In the genomic region with DNA sequence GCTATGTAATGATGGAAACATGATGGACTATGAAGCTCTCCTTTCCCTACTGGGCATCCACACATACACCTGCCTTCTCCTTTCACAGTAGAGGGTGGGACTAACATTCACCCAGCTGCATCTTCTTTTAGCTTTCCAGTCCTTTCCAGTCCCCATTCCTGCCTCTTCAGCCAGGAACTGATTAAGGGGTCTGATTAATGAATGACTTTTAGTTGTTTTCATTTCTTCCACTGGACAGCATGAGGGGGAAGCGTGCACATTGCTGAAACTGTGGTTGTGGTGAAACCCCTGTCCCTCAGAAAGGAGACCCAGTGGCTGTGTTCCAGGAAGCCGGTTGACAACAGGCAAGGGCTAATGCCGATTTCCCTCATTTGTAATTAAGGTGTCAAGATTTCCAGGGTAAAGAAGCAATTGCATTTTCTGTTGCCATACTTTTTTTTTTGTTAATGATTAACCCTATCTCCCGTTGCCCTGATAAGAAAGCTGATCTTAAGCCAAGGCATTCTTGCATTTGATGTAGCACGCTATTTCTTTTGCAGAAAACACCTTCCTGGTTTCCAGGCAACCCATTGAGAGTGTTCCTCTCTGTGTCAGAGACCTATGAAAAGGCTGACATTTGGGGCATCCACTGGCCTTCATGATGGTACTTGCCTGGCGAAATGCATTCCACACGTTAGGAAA, we compare ENCODE assay signal across 22 mouse cellular contexts. TPM values are rescaled to one million over a fixed set of nuclear protein-coding genes. Genes with fewer than 3 reads are reported as not detected.
DNase-seq lines count a peak whose midpoint lies in the region; ATAC-seq and TF ChIP-seq lines count a peak whose summit lies in the region.
"Had no signal": no experiment of that assay in that cellular context is flagged by ENCODE, and none has a peak within 500 bp of the region (broad histone marks: within the 10 kb centered on the region; RNA-seq: fewer than 3 reads in every experiment).

No protein-coding gene starts in this region.

- ATAC-seq in intestine, embryonic 16.5 days, result peak; percentile 74
- 0 out of 2 replicates have a peak, but pooled peaks have one; percentile 29 for ATAC-seq in kidney, postnatal 0 days (replicated peaks; ENCODE audit: low FRiP score, low read depth)
- peak; percentile 49 for ATAC-seq in stomach, embryonic 15.5 days (ENCODE audit: insufficient read depth, low FRiP score, low read depth)
- ATAC-seq in forebrain, postnatal 0 days, result no peak
- ATAC-seq: activated CD4-positive, CD25-positive, alpha-beta regulatory T cell, adult 4 months; hindbrain, embryonic 16.5 days had no signal

- H3K27me3 ChIP-seq in intestine, embryonic 16.5 days (replicated peaks; ENCODE audit: control insufficient read depth, insufficient read depth, low read length), result no peaks in the 10 kb centered on the region
- H3K27me3 ChIP-seq in kidney, postnatal 0 days (ENCODE audit: insufficient read depth, low read length), result no peaks in the 10 kb centered on the region
- no peaks in the 10 kb centered on the region for H3K27me3 ChIP-seq in stomach, embryonic 15.5 days (replicated peaks)
- no peaks in the 10 kb centered on the region for H3K27me3 ChIP-seq in forebrain, postnatal 0 days (ENCODE audit: insufficient read depth, low read length)
- H3K27me3 ChIP-seq: limb, embryonic 13.5 days; neural tube, embryonic 12.5 days had no signal

- H3K9ac ChIP-seq in intestine, embryonic 16.5 days (ENCODE audit: low read depth, low read length), result no peak overlapping the region
- H3K9ac ChIP-seq in kidney, postnatal 0 days (ENCODE audit: low read depth, low read length), result no peak overlapping the region
- H3K9ac ChIP-seq in stomach, embryonic 15.5 days, result no peak overlapping the region
- H3K9ac ChIP-seq in forebrain, postnatal 0 days, result no peak overlapping the region
- H3K9ac ChIP-seq: forebrain, embryonic 12.5 days; limb, embryonic 13.5 days; midbrain, embryonic 12.5 days; neural tube, embryonic 12.5 days had no signal

- TF ChIP-seq CTCF in kidney, postnatal 0 days (IDR thresholded peaks at IDR 0.05; ENCODE audit: low read depth), result no peak
- no peak for TF ChIP-seq CTCF in forebrain, postnatal 0 days (IDR thresholded peaks at IDR 0.05; ENCODE audit: low read depth)

- peak overlapping the region; percentile 80 for H3K27ac ChIP-seq in intestine, embryonic 16.5 days (ENCODE audit: low read length)
- H3K27ac ChIP-seq in kidney, postnatal 0 days, result peak overlapping the region; percentile 60
- H3K27ac ChIP-seq in stomach, embryonic 15.5 days, result peak overlapping the region; percentile 68
- no peak overlapping the region for H3K27ac ChIP-seq in forebrain, postnatal 0 days (ENCODE audit: low read depth, low read length)
- H3K27ac ChIP-seq: forebrain, embryonic 12.5 days; limb, embryonic 13.5 days; midbrain, embryonic 12.5 days; neural tube, embryonic 12.5 days had no signal

- H3K4me3 ChIP-seq in intestine, embryonic 16.5 days (ENCODE audit: low read length), result no peak overlapping the region
- H3K4me3 ChIP-seq in kidney, postnatal 0 days (replicated peaks; ENCODE audit: low read depth, low read length), result no peak overlapping the region
- no peak overlapping the region for H3K4me3 ChIP-seq in stomach, embryonic 15.5 days (replicated peaks)
- no peak overlapping the region for H3K4me3 ChIP-seq in forebrain, postnatal 0 days (ENCODE audit: low read depth, low read length)
- H3K4me3 ChIP-seq: forebrain, embryonic 12.5 days; limb, embryonic 13.5 days; midbrain, embryonic 12.5 days; neural tube, embryonic 12.5 days had no signal

- no peaks in the 10 kb centered on the region for H3K36me3 ChIP-seq in intestine, embryonic 16.5 days (ENCODE audit: control insufficient read depth, insufficient read depth, low read length)
- H3K36me3 ChIP-seq in kidney, postnatal 0 days (ENCODE audit: insufficient read depth, low read length), result no peaks in the 10 kb centered on the region
- no peaks in the 10 kb centered on the region for H3K36me3 ChIP-seq in stomach, embryonic 15.5 days
- no peaks in the 10 kb centered on the region for H3K36me3 ChIP-seq in forebrain, postnatal 0 days (ENCODE audit: insufficient read depth)
- H3K36me3 ChIP-seq: forebrain, embryonic 12.5 days; G1E; limb, embryonic 13.5 days; midbrain, embryonic 12.5 days; neural tube, embryonic 12.5 days had no signal

- peak overlapping the region; percentile 44 for H3K4me2 ChIP-seq in intestine, embryonic 16.5 days (ENCODE audit: low read depth, low read length)
- H3K4me2 ChIP-seq in kidney, postnatal 0 days (ENCODE audit: low read length), result peak overlapping the region; percentile 28
- peak overlapping the region; percentile 23; the same call in 1 of the 2 replicates for H3K4me2 ChIP-seq in stomach, embryonic 15.5 days
- no peak overlapping the region for H3K4me2 ChIP-seq in forebrain, postnatal 0 days (ENCODE audit: low read depth)
- H3K4me2 ChIP-seq: forebrain, embryonic 12.5 days; limb, embryonic 13.5 days; midbrain, embryonic 12.5 days; neural tube, embryonic 12.5 days had no signal

- no peaks in the 10 kb centered on the region for H3K9me3 ChIP-seq in intestine, embryonic 16.5 days (ENCODE audit: control insufficient read depth, low read length)
- H3K9me3 ChIP-seq in kidney, postnatal 0 days (replicated peaks; ENCODE audit: low read length), result no peaks in the 10 kb centered on the region
- no peaks in the 10 kb centered on the region for H3K9me3 ChIP-seq in stomach, embryonic 15.5 days
- no peaks in the 10 kb centered on the region for H3K9me3 ChIP-seq in forebrain, postnatal 0 days (ENCODE audit: low read length)
- H3K9me3 ChIP-seq: forebrain, embryonic 12.5 days; G1E; limb, embryonic 13.5 days; midbrain, embryonic 12.5 days; neural tube, embryonic 12.5 days had no signal

- DNase-seq in kidney, adult 18-20 months, result peak; percentile 42
- DNase-seq in kidney, postnatal 10 days, result no peak
- peak; percentile 42 for DNase-seq in kidney, postnatal 0 days (ENCODE audit: low spot score)
- DNase-seq in left cerebral cortex, adult 18-20 months (ENCODE audit: low spot score in 2 of 2), result no peak
- no peak for DNase-seq in forebrain, postnatal 0 days
- DNase-seq in c-Kit-positive CD71-positive TER-119-positive erythroid progenitor cells, embryonic 14.5 days (ENCODE audit: low spot score), result no peak
- DNase-seq: adrenal gland, postnatal 10 days; cerebellum, adult 11-12 months; cerebellum, postnatal 14 days; gastrocnemius, postnatal 14 days; lung, adult 2 months; right cerebral cortex, postnatal 4 days; thymus, adult 2 months had no signal

- H3K4me1 ChIP-seq in intestine, embryonic 16.5 days (ENCODE audit: control insufficient read depth, insufficient read depth, low read length), result peaks cover 16% of the 10 kb centered on the region
- H3K4me1 ChIP-seq in kidney, postnatal 0 days (replicated peaks; ENCODE audit: insufficient read depth, low read length), result 0 out of 2 replicates have a peak, but pooled peaks cover 10% of the 10 kb centered on the region
- peaks cover 4% of the 10 kb centered on the region; the same call in 1 of the 2 replicates for H3K4me1 ChIP-seq in stomach, embryonic 15.5 days
- no peaks in the 10 kb centered on the region for H3K4me1 ChIP-seq in forebrain, postnatal 0 days (ENCODE audit: insufficient read depth)
- H3K4me1 ChIP-seq: forebrain, embryonic 12.5 days; limb, embryonic 13.5 days; midbrain, embryonic 12.5 days; neural tube, embryonic 12.5 days had no signal

- WGBS in intestine, embryonic 16.5 days, result 41% methylated on average over 7 of the region's 7 CpGs
- 27% methylated on average over 7 of the region's 7 CpGs for WGBS in kidney, postnatal 0 days
- WGBS in stomach, embryonic 15.5 days, result 44% methylated on average over 7 of the region's 7 CpGs
- WGBS in forebrain, postnatal 0 days, result 60% methylated on average over 7 of the region's 7 CpGs

RNA-seq across cellular contexts. Expression of a gene that starts 12.1 kb away (rescaled TPM):
- 46.4 and 48.0 TPM in 2 replicates for polyA plus RNA-seq in intestine, embryonic 16.5 days (2015; fragmentation: Nextera tagmentation; extraction: Ambion mirVana)
- 16.0 and 18.8 TPM in 2 replicates for polyA plus RNA-seq in kidney, postnatal 0 days (2015; fragmentation: Nextera tagmentation; extraction: Ambion mirVana)
- 19.5 and 22.5 TPM in 2 replicates for polyA plus RNA-seq in stomach, embryonic 15.5 days (2015; fragmentation: Nextera tagmentation; extraction: Ambion mirVana)
- 10 to 100 TPM; 11.1 to 15.4 TPM for total RNA-seq in left cerebral cortex, adult 18-20 months (2021)
- total RNA-seq in forebrain, postnatal 0 days (2014; rRNA removed), result 0.67 and 1.2 TPM in 2 replicates
- polyA plus RNA-seq in forebrain, postnatal 0 days (2015; fragmentation: Nextera tagmentation; extraction: Ambion mirVana), result 0.40 and 0.84 TPM in 2 replicates
- polyA plus RNA-seq: G1E had no signal

Comparison
In these comparisons a context has a peak if more than half of its experiments do, and no peak if none do; other contexts are left out.
1. DNase-seq: peak in kidney, adult 18-20 months (single experiment) and kidney, postnatal 0 days (single experiment); none in kidney, postnatal 10 days (single experiment), left cerebral cortex, adult 18-20 months (0 of 2), forebrain, postnatal 0 days (single experiment) and c-Kit-positive CD71-positive TER-119-positive erythroid progenitor cells, embryonic 14.5 days (single experiment).